Mouse (Mus musculus) small intestine, adult 10 weeks (tissue): ENCODE data around the gene Nt5dc1. TPM values are rescaled to one million over a fixed set of nuclear protein-coding genes. Genes with fewer than 3 reads are reported as not detected.

ENCODE experiments used
- polyA plus RNA-seq: library from polyadenylated mRNA; stranded (reverse); fragments of 350-450 nt; fragmentation: Illumina TruSeq; extraction: RNeasy Lipid Tissue Mini Kit (QIAGEN cat#74804); gene quantifications from one replicate; pipeline ENCODE4 v1.2.3, GENCODE M21; 2014; ENCODE audit warnings: low replicate concordance

The Nt5dc1 gene
- 39.0 TPM for polyA plus RNA-seq

DNA sequence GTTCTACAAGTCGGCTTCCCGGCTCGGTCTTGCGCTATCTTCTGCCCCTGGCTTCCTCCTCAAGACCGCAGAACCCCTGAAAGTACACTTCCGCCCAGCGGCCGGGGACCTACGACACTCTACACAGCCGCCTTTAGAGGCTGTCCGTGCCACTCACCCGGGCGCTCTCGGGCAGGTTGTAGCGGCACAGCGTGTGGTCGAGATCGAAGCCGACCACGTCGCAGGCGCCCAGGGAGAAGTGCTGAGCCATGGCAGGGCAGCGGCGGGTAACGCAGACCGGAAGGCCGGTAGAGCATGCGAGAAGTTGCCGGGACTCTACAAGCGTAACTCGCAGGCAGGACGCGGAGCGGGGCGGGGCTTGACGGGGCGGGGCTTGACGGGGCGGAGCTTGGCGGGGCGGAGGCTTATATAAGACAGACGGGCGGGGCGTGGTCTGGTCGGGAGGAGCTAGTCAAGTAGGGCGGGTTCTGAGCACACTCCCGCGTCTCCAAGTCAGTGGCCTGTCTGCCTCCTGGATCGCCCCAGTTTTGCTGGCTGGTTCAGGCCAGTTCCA lies at the start of gene Nt5dc1:
Nt5dc1 (minus strand) TSS at position 349 of the 553 bp plus-strand sequence.

DNA sequence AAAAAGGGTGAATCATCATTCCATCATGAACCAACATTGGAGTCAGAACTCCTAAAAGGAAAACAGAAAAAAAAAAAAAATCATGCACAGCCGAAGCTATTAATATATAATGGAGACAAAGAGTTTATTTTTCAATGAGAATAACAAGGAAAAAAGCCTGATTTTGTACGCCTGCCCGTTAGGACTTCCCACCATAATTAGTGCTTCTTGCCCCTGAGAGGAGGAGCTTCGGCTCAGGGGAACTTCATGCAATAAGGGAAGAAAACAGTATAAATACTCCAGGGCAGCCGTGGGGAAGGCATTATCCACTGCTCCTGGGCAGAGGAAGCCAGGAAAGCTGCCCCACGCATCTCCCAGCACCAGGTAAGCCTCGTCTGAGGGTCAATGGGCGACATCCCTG lies 28.7 kb downstream of the Nt5dc1 start, which contains the start of gene Col10a1:
Col10a1 (plus strand) TSS at position 301 of the 400 bp plus-strand sequence.

DNA sequence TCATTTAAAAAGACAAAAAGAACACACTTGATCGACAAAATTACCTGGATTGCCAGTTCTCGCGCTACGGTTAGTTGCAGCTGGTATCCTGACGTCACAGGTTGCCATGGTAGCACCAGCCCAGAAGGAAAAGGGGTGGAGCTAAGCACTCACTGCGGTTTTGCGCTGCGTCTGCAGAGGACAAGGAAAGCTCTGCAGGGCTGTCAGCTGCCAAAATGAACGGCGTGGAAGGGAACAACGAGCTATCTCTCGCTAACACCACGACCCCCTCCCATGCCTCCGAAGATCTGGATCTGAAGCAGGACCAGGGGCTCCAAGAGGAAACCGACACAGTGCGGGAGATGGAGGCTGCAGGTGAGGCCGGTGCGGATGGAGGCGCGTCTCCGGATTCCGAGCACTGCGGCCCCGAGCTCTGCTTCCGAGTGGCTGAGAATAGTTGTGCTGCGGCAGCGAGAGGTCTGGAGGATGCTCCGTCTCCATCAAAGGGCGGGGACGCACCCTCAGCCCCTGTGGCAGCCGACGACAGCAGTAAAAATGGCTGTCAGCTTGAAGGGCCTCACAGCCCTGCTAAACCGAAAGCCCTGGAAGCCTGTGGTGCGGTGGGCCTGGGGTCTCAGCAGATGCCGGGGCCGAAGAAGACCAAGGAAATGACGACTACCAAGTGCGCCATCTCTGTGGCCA lies 120.9 kb downstream of the Nt5dc1 start, which contains the start of gene Tspyl4:
Tspyl4 (plus strand) TSS at position 144 of the 681 bp plus-strand sequence.

DNA sequence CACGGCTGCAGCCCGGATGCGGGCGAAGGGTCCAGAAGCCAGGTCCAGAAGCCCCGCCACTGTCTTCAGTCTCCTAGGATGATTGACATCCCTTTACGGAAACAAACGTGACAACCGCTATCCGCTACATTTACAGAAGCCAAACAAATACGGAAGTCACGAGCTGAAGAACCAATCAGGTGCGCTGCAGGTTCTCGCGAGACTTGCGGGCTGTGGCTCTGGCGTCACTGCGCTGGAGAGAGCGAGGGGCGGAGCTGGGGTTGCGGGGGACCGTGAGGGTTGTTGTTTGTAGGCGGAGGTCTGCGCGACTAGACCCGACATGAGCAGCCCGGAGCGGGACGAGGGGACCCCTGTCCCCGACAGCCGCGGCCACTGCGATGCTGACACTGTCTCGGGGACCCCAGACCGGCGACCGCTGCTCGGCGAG lies 136.4 kb downstream of the Nt5dc1 start, which contains the start of gene Tspyl1:
Tspyl1 (plus strand) TSS at position 229 of the 427 bp plus-strand sequence.

Other genes with a start within 250 kb of the Nt5dc1 start
- 4.8 TPM for gene Dse, start 210.8 kb downstream of the Nt5dc1 start, polyA plus RNA-seq
- gene Tspyl1, start 136.4 kb downstream of the Nt5dc1 start, polyA plus RNA-seq: 50.7 TPM
- gene Tspyl4, start 121.1 kb downstream of the Nt5dc1 start, polyA plus RNA-seq: 14.1 TPM
- gene Col10a1, start 28.6 kb downstream of the Nt5dc1 start, polyA plus RNA-seq: not detected
- gene Frk, start 64.8 kb upstream of the Nt5dc1 start, polyA plus RNA-seq: 302 TPM